Mouse (Mus musculus): Measurements from ENCODE around the gene Bag5. TPM values are rescaled to one million over a fixed set of nuclear protein-coding genes. Genes with fewer than 3 reads are reported as not detected.

Gene Bag5
- polyA plus RNA-seq, 1 experiment from 2014 or later: 45.7 TPM

DNA sequence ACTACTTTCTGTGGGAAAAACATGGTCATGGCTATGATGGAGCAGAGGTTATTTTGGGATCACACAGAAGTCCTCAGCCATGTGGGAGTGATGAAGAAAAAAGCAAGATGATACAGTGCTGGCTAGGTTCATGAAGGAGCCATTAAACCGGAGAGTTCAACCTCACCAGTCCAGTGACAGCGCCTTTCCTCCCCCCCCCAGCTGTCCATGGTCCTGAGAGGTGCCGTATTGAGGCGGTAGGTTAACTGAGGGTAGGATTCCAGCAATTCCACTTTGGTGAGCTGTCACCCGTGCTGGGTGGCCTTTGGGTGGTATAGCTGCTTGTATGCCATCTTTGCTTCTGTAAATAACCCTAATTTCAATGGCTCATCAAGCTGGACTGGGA is 43.6 kb upstream of the Bag5 start:
- 27% methylated on average over 5 of the region's 5 CpGs for WGBS
- Histone ChIP-seq H3K4me3 (replicated peaks; ENCODE audit: low read depth, low read length) (no peak overlapping the region), H3K9me3 (replicated peaks; ENCODE audit: low read length) (no peaks in the 10 kb centered on the region), H3K27me3 (ENCODE audit: insufficient read depth, low read length) (no peaks in the 10 kb centered on the region), H3K4me2 (ENCODE audit: low read length) (no peak overlapping the region), H3K9ac (ENCODE audit: low read depth, low read length) (no peak overlapping the region), H3K36me3 (ENCODE audit: insufficient read depth, low read length) (no peaks in the 10 kb centered on the region), H3K4me1 (replicated peaks; ENCODE audit: insufficient read depth, low read length) (peaks cover 16% of the 10 kb centered on the region), H3K27ac (no peak overlapping the region)
- DNase-seq (ENCODE audit: low spot score) (peak; percentile 48), ATAC-seq (replicated peaks; ENCODE audit: low FRiP score, low read depth) (no peak)
- no peak for TF ChIP-seq CTCF (IDR thresholded peaks at IDR 0.05; ENCODE audit: low read depth)

- DNase-seq (ENCODE audit: low spot score): no peak
- H3K36me3 ChIP-seq (ENCODE audit: insufficient read depth, low read length): no peaks in the 10 kb centered on the region
- no peak for ATAC-seq (replicated peaks; ENCODE audit: low FRiP score, low read depth)
- no peak overlapping the region for H3K4me3 ChIP-seq (replicated peaks; ENCODE audit: low read depth, low read length)
- H3K27ac ChIP-seq: no peak overlapping the region
- H3K9me3 ChIP-seq (replicated peaks; ENCODE audit: low read length): no peaks in the 10 kb centered on the region
- WGBS: 21% methylated on average over 4 of the region's 4 CpGs
- no peak for TF ChIP-seq CTCF (IDR thresholded peaks at IDR 0.05; ENCODE audit: low read depth)
- no peaks in the 10 kb centered on the region for H3K27me3 ChIP-seq (ENCODE audit: insufficient read depth, low read length)
- H3K4me2 ChIP-seq (ENCODE audit: low read length): no peak overlapping the region
- H3K9ac ChIP-seq (ENCODE audit: low read depth, low read length): no peak overlapping the region
- peaks cover 16% of the 10 kb centered on the region for H3K4me1 ChIP-seq (replicated peaks; ENCODE audit: insufficient read depth, low read length)
Measured at GRCm38 (mm10) chr12:111756082-111756697, 43.1 kb upstream of the Bag5 start.

DNA sequence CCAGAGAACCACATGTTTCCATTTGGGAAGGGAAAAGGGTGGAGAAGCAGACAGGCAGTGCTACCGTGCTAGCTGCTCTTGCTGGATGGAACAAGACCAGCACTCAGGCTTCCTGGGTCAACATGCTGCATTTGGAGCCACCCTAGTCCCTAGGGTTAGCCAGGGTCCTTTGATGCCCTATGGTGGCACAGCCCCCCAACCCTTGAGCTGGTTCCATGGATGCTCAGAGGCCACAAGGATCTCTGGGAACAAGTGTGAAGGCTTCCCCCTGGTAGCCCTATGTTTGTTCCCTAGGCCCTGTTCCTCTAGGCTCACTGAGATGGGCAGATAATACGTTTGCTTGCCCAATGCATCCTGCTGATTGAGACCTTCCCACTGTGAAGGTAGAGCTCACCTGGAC is 42.2 kb upstream of the Bag5 start:
- ATAC-seq (replicated peaks; ENCODE audit: low FRiP score, low read depth) (no peak), DNase-seq (ENCODE audit: low spot score) (no peak)
- Histone ChIP-seq H3K4me3 (replicated peaks; ENCODE audit: low read depth, low read length) (no peak overlapping the region), H3K27ac (no peak overlapping the region), H3K9ac (ENCODE audit: low read depth, low read length) (no peak overlapping the region), H3K4me1 (replicated peaks; ENCODE audit: insufficient read depth, low read length) (peaks cover 8% of the 10 kb centered on the region), H3K4me2 (ENCODE audit: low read length) (no peak overlapping the region), H3K9me3 (replicated peaks; ENCODE audit: low read length) (no peaks in the 10 kb centered on the region), H3K27me3 (ENCODE audit: insufficient read depth, low read length) (no peaks in the 10 kb centered on the region), H3K36me3 (ENCODE audit: insufficient read depth, low read length) (no peaks in the 10 kb centered on the region)
- TF ChIP-seq CTCF (IDR thresholded peaks at IDR 0.05; ENCODE audit: low read depth): no peak
- 65% methylated on average over 2 of the region's 2 CpGs for WGBS

- H3K27ac ChIP-seq: no peak overlapping the region
- no peak overlapping the region for H3K4me2 ChIP-seq (ENCODE audit: low read length)
- no peak overlapping the region for H3K4me3 ChIP-seq (replicated peaks; ENCODE audit: low read depth, low read length)
- no peaks in the 10 kb centered on the region for H3K9me3 ChIP-seq (replicated peaks; ENCODE audit: low read length)
- H3K9ac ChIP-seq (ENCODE audit: low read depth, low read length): no peak overlapping the region
- H3K27me3 ChIP-seq (ENCODE audit: insufficient read depth, low read length): no peaks in the 10 kb centered on the region
- no peak for ATAC-seq (replicated peaks; ENCODE audit: low FRiP score, low read depth)
- no peak for DNase-seq (ENCODE audit: low spot score)
- H3K36me3 ChIP-seq (ENCODE audit: insufficient read depth, low read length): no peaks in the 10 kb centered on the region
- TF ChIP-seq CTCF (IDR thresholded peaks at IDR 0.05; ENCODE audit: low read depth): no peak
- peaks cover 6% of the 10 kb centered on the region for H3K4me1 ChIP-seq (replicated peaks; ENCODE audit: insufficient read depth, low read length)
Measured at GRCm38 (mm10) chr12:111754710-111755109, 41.7 kb upstream of the Bag5 start.

DNA sequence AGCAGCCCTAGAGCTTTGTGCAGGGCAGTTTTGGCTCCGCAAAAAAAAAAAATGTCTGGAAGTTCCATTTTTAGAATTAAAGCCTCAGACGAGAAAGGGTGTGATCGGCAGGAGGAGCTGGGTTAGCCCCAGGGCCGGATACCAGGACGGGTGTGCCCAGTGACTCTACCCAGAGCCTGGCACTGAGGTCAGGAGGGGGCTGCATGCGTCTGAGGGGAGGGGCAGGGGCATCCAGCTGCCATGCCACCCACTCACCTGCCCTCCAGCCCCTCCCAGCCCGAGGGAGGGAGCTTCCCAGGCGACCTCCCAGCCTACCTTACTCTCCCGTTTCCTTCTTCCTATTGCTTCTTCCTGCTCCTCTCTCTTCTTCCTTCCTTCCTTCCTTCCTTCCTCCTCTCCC is 40.3 kb upstream of the Bag5 start:
- peak overlapping the region; percentile 1; the same call in 1 of the 2 replicates for H3K4me2 ChIP-seq (ENCODE audit: low read length)
- no peaks in the 10 kb centered on the region for H3K36me3 ChIP-seq (ENCODE audit: insufficient read depth, low read length)
- no peaks in the 10 kb centered on the region for H3K9me3 ChIP-seq (replicated peaks; ENCODE audit: low read length)
- no peak for DNase-seq (ENCODE audit: low spot score)
- 0 out of 2 replicates have a peak overlapping the region, but pooled peaks have one; percentile 47 for H3K27ac ChIP-seq
- no peak for ATAC-seq (replicated peaks; ENCODE audit: low FRiP score, low read depth)
- H3K27me3 ChIP-seq (ENCODE audit: insufficient read depth, low read length): no peaks in the 10 kb centered on the region
- no peak overlapping the region for H3K9ac ChIP-seq (ENCODE audit: low read depth, low read length)
- peaks cover 6% of the 10 kb centered on the region for H3K4me1 ChIP-seq (replicated peaks; ENCODE audit: insufficient read depth, low read length)
- no peak overlapping the region for H3K4me3 ChIP-seq (replicated peaks; ENCODE audit: low read depth, low read length)
- no peak for TF ChIP-seq CTCF (IDR thresholded peaks at IDR 0.05; ENCODE audit: low read depth)
- 41% methylated on average over 9 of the region's 9 CpGs for WGBS

DNA sequence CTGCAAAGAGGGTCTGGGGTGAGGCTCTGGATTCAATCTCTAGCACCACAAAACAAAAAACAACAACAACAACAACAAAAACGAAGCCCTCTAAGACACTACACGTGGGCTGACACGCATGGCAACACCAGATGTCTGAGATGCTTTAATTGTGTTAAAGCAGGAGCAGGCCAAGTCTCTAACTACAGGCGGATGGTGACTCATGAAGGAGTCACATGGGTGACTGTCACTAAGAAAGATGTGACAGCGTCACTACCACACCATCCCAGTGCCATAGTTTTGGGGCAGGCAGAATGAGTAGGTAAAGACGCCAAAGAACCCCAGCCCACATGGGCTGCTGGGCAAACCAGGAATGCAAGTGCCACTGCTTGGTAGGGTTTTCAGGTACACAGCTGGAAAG is 39.4 kb upstream of the Bag5 start:
- H3K36me3 ChIP-seq (ENCODE audit: insufficient read depth, low read length): no peaks in the 10 kb centered on the region
- no peaks in the 10 kb centered on the region for H3K4me1 ChIP-seq (replicated peaks; ENCODE audit: insufficient read depth, low read length)
- ATAC-seq (replicated peaks; ENCODE audit: low FRiP score, low read depth) (no peak), DNase-seq (ENCODE audit: low spot score) (no peak)
- 86% methylated on average over 6 of the region's 6 CpGs for WGBS
- TF ChIP-seq CTCF (IDR thresholded peaks at IDR 0.05; ENCODE audit: low read depth): no peak
- no peak overlapping the region for H3K4me2 ChIP-seq (ENCODE audit: low read length)
- H3K4me3 ChIP-seq (replicated peaks; ENCODE audit: low read depth, low read length): no peak overlapping the region
- no peak overlapping the region for H3K9ac ChIP-seq (ENCODE audit: low read depth, low read length)
- H3K27me3 ChIP-seq (ENCODE audit: insufficient read depth, low read length): no peaks in the 10 kb centered on the region
- no peaks in the 10 kb centered on the region for H3K9me3 ChIP-seq (replicated peaks; ENCODE audit: low read length)
- H3K27ac ChIP-seq: no peak overlapping the region

DNA sequence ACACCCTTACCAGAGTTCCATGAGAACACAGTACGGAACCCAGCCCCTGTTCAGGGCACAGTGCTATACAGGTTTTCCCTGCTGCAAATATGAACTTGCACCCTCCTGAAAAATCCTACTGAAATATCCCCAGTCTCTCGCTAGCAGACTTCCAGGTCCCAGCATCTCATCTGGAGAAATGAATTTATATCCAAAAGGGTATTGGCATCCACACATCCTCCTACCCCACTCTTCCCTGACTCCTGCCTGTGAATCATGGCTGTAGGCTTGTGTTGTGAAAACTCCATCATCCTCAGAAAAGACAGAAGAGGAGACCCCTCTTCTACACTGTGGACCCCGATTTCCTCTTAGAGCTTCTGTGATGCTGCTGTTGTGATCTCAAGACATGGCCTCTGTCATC is 37.7 kb upstream of the Bag5 start:
- no peak for TF ChIP-seq CTCF (IDR thresholded peaks at IDR 0.05; ENCODE audit: low read depth)
- Histone ChIP-seq H3K4me3 (replicated peaks; ENCODE audit: low read depth, low read length) (no peak overlapping the region), H3K27me3 (ENCODE audit: insufficient read depth, low read length) (no peaks in the 10 kb centered on the region), H3K4me1 (replicated peaks; ENCODE audit: insufficient read depth, low read length) (no peaks in the 10 kb centered on the region; the same call in 1 of the 2 replicates), H3K36me3 (ENCODE audit: insufficient read depth, low read length) (no peaks in the 10 kb centered on the region), H3K9ac (ENCODE audit: low read depth, low read length) (no peak overlapping the region), H3K4me2 (ENCODE audit: low read length) (no peak overlapping the region), H3K9me3 (replicated peaks; ENCODE audit: low read length) (no peaks in the 10 kb centered on the region), H3K27ac (no peak overlapping the region)
- 99% methylated on average over 3 of the region's 3 CpGs for WGBS
- ATAC-seq (replicated peaks; ENCODE audit: low FRiP score, low read depth) (no peak), DNase-seq (ENCODE audit: low spot score) (no peak)

Data from kidney, postnatal 0 days (tissue).